Mouse (Mus musculus): ENCODE measurements around the gene Apbb2. TPM values are rescaled to one million over a fixed set of nuclear protein-coding genes. Genes with fewer than 3 reads are reported as not detected.

Gene Apbb2
- polyA plus RNA-seq, 1 experiment = 27.7 TPM

DNA sequence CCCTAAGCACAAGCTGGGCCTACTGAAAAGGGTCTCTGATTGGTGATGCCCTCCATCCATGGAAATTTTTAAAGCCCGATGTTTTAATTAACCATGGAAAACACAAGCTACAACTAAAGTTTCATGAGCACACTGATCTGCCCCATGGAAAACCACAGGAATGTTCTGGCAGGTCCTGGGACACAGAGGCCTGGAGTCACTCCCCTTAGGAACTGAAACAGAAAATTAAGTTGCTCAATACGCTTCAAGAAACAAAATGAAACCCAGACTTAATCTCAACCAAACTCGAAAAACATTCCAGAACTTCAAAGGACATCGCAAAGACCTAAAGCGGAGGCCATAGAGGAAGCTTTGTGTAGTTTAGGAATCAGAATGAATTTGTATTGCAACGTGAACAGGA, 74.8 kb downstream of the Apbb2 start:
- H3K27me3 ChIP-seq (replicated peaks; ENCODE audit: control insufficient read depth, insufficient read depth, low read length) = no peaks in the 10 kb centered on the region
- 50% methylated on average over 6 of the region's 6 CpGs for WGBS
- no peak overlapping the region for H3K4me3 ChIP-seq (ENCODE audit: insufficient read depth, low read depth, low read length)
- H3K36me3 ChIP-seq (ENCODE audit: control insufficient read depth, insufficient read depth, low read length) = no peaks in the 10 kb centered on the region
- peak; percentile 74 for DNase-seq
- H3K27ac ChIP-seq (ENCODE audit: insufficient read depth, low read depth, low read length) = peak overlapping the region; percentile 82
- H3K4me1 ChIP-seq (ENCODE audit: control insufficient read depth, insufficient read depth, low read length) = peaks cover 26% of the 10 kb centered on the region
- TF ChIP-seq CTCF (conservative IDR thresholded peaks at IDR 0.05; ENCODE audit: insufficient read depth, insufficient read length, low read depth, low read length) (no peak), POLR2A (IDR thresholded peaks at IDR 0.05; ENCODE audit: low read depth, low read length) (no peak)

DNA sequence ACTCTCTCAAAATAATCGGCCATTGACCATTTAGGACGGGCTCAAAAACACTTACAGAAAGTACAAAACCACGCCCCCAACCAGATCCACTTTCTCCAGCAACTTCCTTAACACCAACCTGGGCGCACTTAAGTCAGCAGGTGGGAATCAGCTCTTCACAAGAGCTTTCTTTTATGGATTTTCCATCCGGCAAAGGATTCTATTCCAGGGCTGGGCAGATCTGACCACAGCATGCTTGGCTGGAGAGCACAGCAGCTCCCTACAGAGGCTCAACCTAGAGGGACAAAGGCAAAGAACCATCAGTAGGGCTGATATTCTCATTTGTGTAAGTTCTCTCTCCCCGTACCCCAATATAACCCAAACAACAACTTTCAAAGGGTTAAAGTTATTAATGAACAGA, 75.2 kb downstream of the Apbb2 start:
- Histone ChIP-seq H3K27me3 (replicated peaks; ENCODE audit: control insufficient read depth, insufficient read depth, low read length) (no peaks in the 10 kb centered on the region), H3K4me3 (ENCODE audit: insufficient read depth, low read depth, low read length) (no peak overlapping the region), H3K27ac (ENCODE audit: insufficient read depth, low read depth, low read length) (peak overlapping the region; percentile 82), H3K4me1 (ENCODE audit: control insufficient read depth, insufficient read depth, low read length) (peaks cover 26% of the 10 kb centered on the region), H3K36me3 (ENCODE audit: control insufficient read depth, insufficient read depth, low read length) (no peaks in the 10 kb centered on the region)
- TF ChIP-seq POLR2A (IDR thresholded peaks at IDR 0.05; ENCODE audit: low read depth, low read length) = no peak
- no peak for TF ChIP-seq CTCF (conservative IDR thresholded peaks at IDR 0.05; ENCODE audit: insufficient read depth, insufficient read length, low read depth, low read length)
- no peak for DNase-seq
- WGBS = 72% methylated on average over 6 of the region's 6 CpGs

DNA sequence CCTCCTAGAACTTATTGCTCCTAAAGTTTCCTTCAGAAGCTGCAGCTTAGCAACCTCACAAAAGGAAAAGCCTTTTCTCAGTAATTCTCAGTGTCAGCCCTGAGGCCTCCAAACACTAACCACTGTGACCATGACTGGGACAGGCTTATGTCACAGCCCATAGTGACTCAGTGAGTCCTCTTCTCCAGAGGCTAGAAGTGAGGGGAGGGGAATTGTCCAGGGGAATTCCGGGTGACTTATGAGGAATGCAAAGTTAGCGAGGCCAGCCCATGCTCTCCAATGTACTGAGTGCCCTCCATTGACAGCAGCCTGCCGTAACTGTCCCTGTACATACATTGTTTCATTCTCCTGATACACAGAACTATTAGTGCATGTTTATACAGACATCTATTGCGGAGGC, 76.1 kb downstream of the Apbb2 start:
- H3K27me3 ChIP-seq (replicated peaks; ENCODE audit: control insufficient read depth, insufficient read depth, low read length) = no peaks in the 10 kb centered on the region
- DNase-seq = no peak
- H3K4me1 ChIP-seq (ENCODE audit: control insufficient read depth, insufficient read depth, low read length) = peaks cover 24% of the 10 kb centered on the region
- no peak overlapping the region for H3K4me3 ChIP-seq (ENCODE audit: insufficient read depth, low read depth, low read length)
- H3K36me3 ChIP-seq (ENCODE audit: control insufficient read depth, insufficient read depth, low read length) = no peaks in the 10 kb centered on the region
- TF ChIP-seq POLR2A (IDR thresholded peaks at IDR 0.05; ENCODE audit: low read depth, low read length) (no peak), CTCF (conservative IDR thresholded peaks at IDR 0.05; ENCODE audit: insufficient read depth, insufficient read length, low read depth, low read length) (no peak)
- H3K27ac ChIP-seq (ENCODE audit: insufficient read depth, low read depth, low read length) = no peak overlapping the region
- 61% methylated on average over 4 of the region's 4 CpGs for WGBS

DNA sequence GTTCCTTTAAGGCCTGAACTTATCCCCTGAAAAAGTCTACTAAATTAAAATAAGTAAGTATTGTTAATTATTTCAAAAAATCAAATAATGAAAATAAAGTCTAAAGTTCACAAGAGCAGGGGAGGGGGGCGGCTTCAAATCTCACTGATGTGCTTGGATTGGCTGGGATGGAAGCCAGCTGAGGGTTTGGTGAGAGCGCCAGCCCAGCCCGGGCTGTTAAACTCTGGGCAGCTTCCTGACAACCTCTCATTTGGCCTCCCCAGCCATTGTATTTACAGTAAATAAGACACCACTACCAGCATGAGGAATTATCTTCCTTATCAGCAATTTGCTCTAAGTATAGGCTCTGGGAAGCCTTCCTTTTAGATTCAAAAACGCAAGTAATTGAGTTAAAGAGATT, 77.2 kb downstream of the Apbb2 start:
- peak; percentile 75 for DNase-seq
- no peak overlapping the region for H3K4me3 ChIP-seq (ENCODE audit: insufficient read depth, low read depth, low read length)

DNA sequence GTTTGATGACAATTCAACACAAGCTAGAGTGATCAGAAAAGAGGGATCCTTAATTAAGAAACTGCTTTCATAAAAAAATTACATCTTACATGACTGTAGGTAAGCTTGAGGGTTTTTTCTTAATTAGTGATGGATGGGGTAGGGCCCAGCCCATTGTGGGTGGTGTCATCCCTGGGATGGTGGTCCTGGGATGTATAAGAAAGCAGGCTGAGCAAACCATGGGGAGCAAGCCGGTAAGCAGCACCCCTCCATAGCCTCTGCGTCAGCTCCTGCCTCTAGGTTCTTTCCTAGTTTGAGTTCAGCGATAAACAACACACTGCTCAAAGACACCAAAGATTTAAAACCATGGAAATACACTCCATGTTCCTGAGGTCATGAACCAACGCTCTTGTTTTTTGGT, 78.3 kb downstream of the Apbb2 start:
- Histone ChIP-seq H3K4me1 (ENCODE audit: control insufficient read depth, insufficient read depth, low read length) (peaks cover 9% of the 10 kb centered on the region), H3K27me3 (replicated peaks; ENCODE audit: control insufficient read depth, insufficient read depth, low read length) (no peaks in the 10 kb centered on the region), H3K4me3 (ENCODE audit: insufficient read depth, low read depth, low read length) (no peak overlapping the region), H3K27ac (ENCODE audit: insufficient read depth, low read depth, low read length) (no peak overlapping the region), H3K36me3 (ENCODE audit: control insufficient read depth, insufficient read depth, low read length) (no peaks in the 10 kb centered on the region)
- TF ChIP-seq POLR2A (IDR thresholded peaks at IDR 0.05; ENCODE audit: low read depth, low read length) (no peak), CTCF (conservative IDR thresholded peaks at IDR 0.05; ENCODE audit: insufficient read depth, insufficient read length, low read depth, low read length) (no peak)
- DNase-seq = no peak
- over 99% methylated on average over 4 of the region's 4 CpGs for WGBS

More for the DNA sequence above, 77.2 kb downstream of the Apbb2 start:
- H3K27ac ChIP-seq (ENCODE audit: insufficient read depth, low read depth, low read length) = no peak overlapping the region
- 34% methylated on average over 4 of the region's 4 CpGs for WGBS
- TF ChIP-seq CTCF (conservative IDR thresholded peaks at IDR 0.05; ENCODE audit: insufficient read depth, insufficient read length, low read depth, low read length) = no peak
- no peak for TF ChIP-seq POLR2A (IDR thresholded peaks at IDR 0.05; ENCODE audit: low read depth, low read length)
- no peaks in the 10 kb centered on the region for H3K36me3 ChIP-seq (ENCODE audit: control insufficient read depth, insufficient read depth, low read length)
- H3K4me1 ChIP-seq (ENCODE audit: control insufficient read depth, insufficient read depth, low read length) = peaks cover 16% of the 10 kb centered on the region
- H3K27me3 ChIP-seq (replicated peaks; ENCODE audit: control insufficient read depth, insufficient read depth, low read length) = no peaks in the 10 kb centered on the region

DNA sequence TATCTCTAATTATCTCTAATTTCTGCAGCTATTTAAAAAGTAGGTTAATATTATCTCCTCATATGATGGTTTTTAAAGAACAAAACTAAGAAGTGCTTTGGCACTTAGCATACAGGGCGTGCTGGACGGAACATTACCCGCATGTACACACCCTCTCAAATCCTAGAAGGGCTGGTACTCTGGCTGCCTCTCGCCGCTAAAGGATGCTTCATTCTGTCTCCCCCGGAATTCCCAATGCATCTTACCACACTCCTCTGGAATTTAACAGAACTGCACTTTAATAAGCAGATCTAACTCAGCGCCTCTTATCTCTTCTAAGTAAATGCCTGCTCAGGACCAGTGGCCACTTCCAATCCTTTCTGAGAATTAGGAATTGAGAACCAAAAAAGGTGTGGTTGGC, 80.8 kb downstream of the Apbb2 start:
- H3K27me3 ChIP-seq (replicated peaks; ENCODE audit: control insufficient read depth, insufficient read depth, low read length) = no peaks in the 10 kb centered on the region
- TF ChIP-seq POLR2A (IDR thresholded peaks at IDR 0.05; ENCODE audit: low read depth, low read length) (no peak), CTCF (conservative IDR thresholded peaks at IDR 0.05; ENCODE audit: insufficient read depth, insufficient read length, low read depth, low read length) (no peak)
- H3K27ac ChIP-seq (ENCODE audit: insufficient read depth, low read depth, low read length) = no peak overlapping the region
- DNase-seq = no peak
- 73% methylated on average over 7 of the region's 7 CpGs for WGBS
- no peak overlapping the region for H3K4me3 ChIP-seq (ENCODE audit: insufficient read depth, low read depth, low read length)
- H3K36me3 ChIP-seq (ENCODE audit: control insufficient read depth, insufficient read depth, low read length) = no peaks in the 10 kb centered on the region
- H3K4me1 ChIP-seq (ENCODE audit: control insufficient read depth, insufficient read depth, low read length) = peaks cover 9% of the 10 kb centered on the region

DNA sequence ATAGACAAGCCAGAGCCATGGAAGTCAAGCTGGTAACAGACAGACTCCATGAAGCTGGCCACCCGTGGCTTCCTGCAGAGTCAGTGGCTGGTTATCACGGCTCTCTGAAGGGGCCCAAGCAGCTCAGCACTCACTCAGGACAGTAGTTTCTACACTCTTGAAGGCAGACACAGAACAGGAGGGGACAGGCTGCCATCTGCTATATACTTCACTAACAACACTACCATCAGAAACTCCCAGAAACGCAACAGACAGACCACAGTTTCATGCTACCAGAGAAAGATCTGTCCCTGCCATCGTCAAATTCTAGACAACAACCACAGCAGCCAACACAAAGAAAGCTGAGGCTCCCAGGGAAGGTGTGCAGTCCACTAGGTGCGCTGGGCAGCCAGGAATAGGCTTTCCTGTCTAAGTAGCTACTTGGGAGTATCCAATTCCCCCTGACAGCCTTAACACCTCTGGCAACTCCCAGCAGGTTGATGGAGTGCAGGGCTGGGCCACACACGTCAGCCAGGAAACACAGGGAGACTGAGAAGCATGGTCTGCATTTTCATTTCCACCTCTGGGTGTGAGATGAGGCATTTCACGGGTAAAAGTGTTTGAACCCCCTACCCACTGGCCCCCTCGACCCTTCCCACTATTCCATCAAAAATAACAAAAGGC, 81.8 kb downstream of the Apbb2 start:
- peaks cover 8% of the 10 kb centered on the region for H3K4me1 ChIP-seq (ENCODE audit: control insufficient read depth, insufficient read depth, low read length)
- 54% methylated on average over 8 of the region's 8 CpGs for WGBS
- TF ChIP-seq POLR2A (IDR thresholded peaks at IDR 0.05; ENCODE audit: low read depth, low read length) = no peak
- TF ChIP-seq CTCF (conservative IDR thresholded peaks at IDR 0.05; ENCODE audit: insufficient read depth, insufficient read length, low read depth, low read length) = no peak
- no peaks in the 10 kb centered on the region for H3K27me3 ChIP-seq (replicated peaks; ENCODE audit: control insufficient read depth, insufficient read depth, low read length)
- no peaks in the 10 kb centered on the region for H3K36me3 ChIP-seq (ENCODE audit: control insufficient read depth, insufficient read depth, low read length)
- H3K27ac ChIP-seq (ENCODE audit: insufficient read depth, low read depth, low read length) = no peak overlapping the region
- H3K4me3 ChIP-seq (ENCODE audit: insufficient read depth, low read depth, low read length) = no peak overlapping the region
- DNase-seq = no peak

Measured in kidney, adult 2 months (tissue).